Mouse (Mus musculus) neural tube, embryonic 14.5 days (tissue): ENCODE measurements around the gene Nbea. TPM values are rescaled to one million over a fixed set of nuclear protein-coding genes. Genes with fewer than 3 reads are reported as not detected.

Source experiments
- ATAC-seq: fragments of 200-750 bp; cut with Nextera tagmentation; 2 replicates; pipeline ENCODE4 v1.8.0; 2017; ENCODE audit warnings: low read depth, mild to moderate bottlenecking, moderate TSS enrichment, moderate library complexity
- H3K27ac ChIP-seq: fragments of 300-500 bp; sonication (generic); 2 replicates; pipeline ENCODE4 v1.5.1; 2014; ENCODE audit warnings: low read depth, mild to moderate bottlenecking, control low read depth, low read length, moderate library complexity, mixed read lengths
- H3K27me3 ChIP-seq: fragments of 300-500 bp; sonication (generic); 2 replicates; pipeline ENCODE4 v1.6.1; 2014; ENCODE audit warnings: low read length; ENCODE audit not compliant: control insufficient read depth, insufficient read depth
- H3K36me3 ChIP-seq: fragments of 300-500 bp; sonication (generic); 2 replicates; pipeline ENCODE4 v1.6.1; 2014; ENCODE audit warnings: low read length, mixed read lengths; ENCODE audit not compliant: control insufficient read depth, insufficient read depth
- H3K4me1 ChIP-seq: fragments of 300-500 bp; sonication (generic); 2 replicates; pipeline ENCODE4 v1.6.1; 2014; ENCODE audit warnings: low read length; ENCODE audit not compliant: control insufficient read depth, insufficient read depth
- H3K4me2 ChIP-seq: fragments of 300-500 bp; sonication (generic); 2 replicates; pipeline ENCODE4 v1.6.1; 2014; ENCODE audit warnings: mild to moderate bottlenecking, low read depth, low read length, control low read depth
- H3K4me3 ChIP-seq: fragments of 300-500 bp; sonication (generic); 2 replicates; pipeline ENCODE4 v1.5.1; 2014; ENCODE audit warnings: low read depth, low read length, control low read depth, mixed read lengths
- H3K9ac ChIP-seq: fragments of 300-500 bp; sonication (generic); replicated peaks from 2 replicates; pipeline ENCODE4 v1.6.1; 2014; ENCODE audit warnings: low read depth, mild to moderate bottlenecking, control low read depth, low read length, mixed read lengths
- H3K9me3 ChIP-seq: fragments of 300-500 bp; sonication (generic); 2 replicates; pipeline ENCODE4 v1.6.1; 2016; ENCODE audit warnings: low read length; ENCODE audit not compliant: control insufficient read depth
- WGBS: fragments of 180-500 bp; shearing (Covaris S2); extraction: QIAGEN DNeasy Blood & Tissue Kit; methylation state at CpG from one replicate; pipeline ENCODE4 v1.1.7; 2014; 5-methylcytosine and 5-hydroxymethylcytosine counted together
- polyA plus RNA-seq: library from polyadenylated mRNA; unstranded; fragments of >200 nt; fragmentation: Nextera tagmentation; extraction: Ambion mirVana; gene quantifications from 2 replicates; pipeline ENCODE4 v1.2.1, GENCODE M21; 2014

Gene Nbea
- polyA plus RNA-seq, 1 experiment from 2014 or later = 107 TPM

DNA sequence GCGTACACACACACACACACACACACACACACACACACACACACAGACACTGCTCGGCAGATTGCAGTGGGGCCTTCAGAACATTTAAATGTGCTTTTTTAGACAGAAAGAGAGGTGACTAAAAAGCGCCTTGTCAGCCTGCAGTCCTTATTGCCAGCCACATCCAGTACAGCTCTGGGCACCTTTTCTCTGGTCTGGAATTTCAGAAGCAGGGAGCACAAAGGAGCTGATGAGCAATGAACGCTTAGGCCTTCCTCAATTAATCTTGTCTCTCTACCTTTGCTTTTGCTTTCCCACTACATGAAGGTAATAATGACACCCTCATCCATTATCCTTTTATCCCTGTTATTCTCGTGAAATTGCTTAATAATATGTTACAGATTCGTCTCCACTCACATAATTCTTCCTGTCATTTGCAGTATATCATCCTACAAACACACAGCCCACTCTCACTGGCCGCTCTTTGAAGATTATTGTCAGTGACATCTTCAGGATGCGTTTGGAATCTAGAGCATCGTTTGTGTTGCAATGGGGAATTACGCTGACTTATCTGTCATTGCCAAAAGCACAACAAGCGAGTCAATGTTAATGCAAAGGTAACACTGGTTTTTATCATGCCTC lies 432.9 kb downstream of the Nbea start:
- H3K4me2 ChIP-seq = no peak overlapping the region

DNA sequence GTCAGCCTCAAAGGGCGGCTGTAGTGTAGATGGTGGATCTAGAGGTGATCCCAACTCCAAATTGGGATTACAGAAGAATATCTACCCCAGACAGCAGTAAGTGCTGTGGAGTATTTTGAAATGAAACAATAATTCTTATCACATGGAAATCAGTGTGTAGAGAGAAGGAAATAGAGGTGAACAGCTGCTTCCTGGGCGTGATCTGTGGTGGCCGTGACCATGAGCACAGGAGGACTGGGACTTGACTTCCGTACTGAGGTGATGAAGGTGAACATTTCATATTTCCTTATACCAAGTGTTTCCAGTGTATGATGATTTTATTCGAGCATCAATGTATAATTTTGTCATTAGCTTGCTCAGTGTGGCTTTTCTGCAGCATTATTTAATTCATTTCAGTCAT lies 439.6 kb downstream of the Nbea start:
- no peak overlapping the region for H3K9ac ChIP-seq
- H3K4me1 ChIP-seq = peaks cover 15% of the 10 kb centered on the region
- H3K27ac ChIP-seq = no peak overlapping the region
- ATAC-seq = no peak
- no peaks in the 10 kb centered on the region for H3K9me3 ChIP-seq
- H3K36me3 ChIP-seq = no peaks in the 10 kb centered on the region
- no peaks in the 10 kb centered on the region for H3K27me3 ChIP-seq
- whole genome bisulfite sequencing = 83% methylated on average over 5 of the region's 5 CpGs
- H3K4me3 ChIP-seq = no peak overlapping the region
- no peak overlapping the region for H3K4me2 ChIP-seq

More for the DNA sequence above, 432.9 kb downstream of the Nbea start:
- H3K9me3 ChIP-seq = no peaks in the 10 kb centered on the region
- no peaks in the 10 kb centered on the region for H3K27me3 ChIP-seq
- 27% methylated on average over 11 of the region's 11 CpGs for WGBS
- no peak overlapping the region for H3K9ac ChIP-seq
- peak overlapping the region; percentile 49; the same call in 1 of the 2 replicates for H3K27ac ChIP-seq
- peak; percentile 62; the same call in 1 of the 2 replicates for ATAC-seq
- H3K36me3 ChIP-seq = no peaks in the 10 kb centered on the region
- peaks cover 15% of the 10 kb centered on the region for H3K4me1 ChIP-seq
- H3K4me3 ChIP-seq = no peak overlapping the region

DNA sequence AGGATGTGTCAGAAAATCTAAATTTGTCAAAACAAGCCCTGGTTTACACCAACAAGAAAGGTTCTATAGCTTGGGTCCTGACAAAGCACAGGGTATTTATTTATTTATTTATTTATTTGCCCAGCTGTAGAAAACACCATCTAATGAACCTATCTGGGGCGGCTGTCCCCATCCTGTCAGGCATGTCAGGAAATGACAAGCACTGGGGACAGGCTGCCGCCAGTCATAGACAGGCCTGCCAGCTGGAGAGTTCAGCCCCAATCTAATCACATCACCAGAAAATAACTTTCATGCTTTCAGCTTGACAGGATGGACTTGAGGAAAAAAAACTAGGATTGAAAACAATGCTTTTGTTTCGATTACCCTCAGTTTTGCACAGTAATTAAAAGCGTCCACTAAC lies 440.8 kb downstream of the Nbea start:
- H3K36me3 ChIP-seq = no peaks in the 10 kb centered on the region
- H3K4me3 ChIP-seq = no peak overlapping the region
- H3K4me2 ChIP-seq = no peak overlapping the region
- H3K9me3 ChIP-seq = no peaks in the 10 kb centered on the region
- no peaks in the 10 kb centered on the region for H3K27me3 ChIP-seq
- ATAC-seq = no peak
- peak overlapping the region; percentile 62 for H3K27ac ChIP-seq
- no peak overlapping the region for H3K9ac ChIP-seq
- H3K4me1 ChIP-seq = peaks cover 15% of the 10 kb centered on the region
- 76% methylated on average over 4 of the region's 4 CpGs for WGBS

DNA sequence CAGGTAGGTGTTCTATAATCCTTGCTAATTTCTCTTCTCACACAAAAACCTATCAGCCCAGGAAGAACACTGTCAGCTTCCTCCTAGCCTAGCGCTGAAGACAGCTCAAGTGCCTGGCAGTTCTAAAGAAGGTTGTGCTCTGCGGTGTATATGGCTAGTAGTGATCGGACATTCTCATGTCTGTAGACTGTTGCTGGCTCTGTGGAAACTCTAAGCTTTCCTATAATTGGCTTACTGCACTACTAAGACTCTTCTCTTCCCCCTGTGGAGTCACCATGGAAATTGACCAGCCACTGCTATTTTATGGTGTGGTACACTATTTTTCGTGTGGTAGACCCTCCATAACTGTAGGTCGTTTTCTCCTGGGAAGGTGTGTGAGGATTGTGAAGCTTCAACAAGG lies 441.3 kb downstream of the Nbea start:
- WGBS = 78% methylated on average over 5 of the region's 5 CpGs
- no peak; the same call in 1 of the 2 replicates for ATAC-seq
- Histone ChIP-seq H3K27ac (peak overlapping the region; percentile 62), H3K4me2 (no peak overlapping the region), H3K27me3 (no peaks in the 10 kb centered on the region), H3K9ac (no peak overlapping the region), H3K36me3 (no peaks in the 10 kb centered on the region), H3K4me1 (peaks cover 15% of the 10 kb centered on the region), H3K9me3 (no peaks in the 10 kb centered on the region), H3K4me3 (no peak overlapping the region)

DNA sequence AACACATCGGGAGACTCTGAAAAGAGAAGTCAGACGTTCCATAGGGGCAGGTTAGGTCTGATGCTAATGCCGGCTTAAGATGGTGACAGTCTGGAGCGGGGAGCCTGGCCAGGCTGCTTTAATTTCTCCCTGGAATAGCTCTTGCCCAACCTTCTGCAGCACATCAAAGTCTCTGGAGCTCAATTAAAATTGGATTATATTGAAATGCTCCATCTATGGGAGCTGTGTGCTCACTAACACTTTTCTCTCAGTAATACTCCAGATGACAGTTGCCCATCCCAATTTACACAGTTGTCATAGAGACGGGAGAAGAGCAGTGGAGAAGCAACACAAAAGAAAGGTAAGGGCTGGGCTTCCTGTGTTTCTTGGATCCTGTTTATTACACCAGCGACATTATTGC lies 442.1 kb downstream of the Nbea start:
- WGBS = 34% methylated on average over 6 of the region's 6 CpGs
- Histone ChIP-seq H3K4me1 (peaks cover 15% of the 10 kb centered on the region), H3K36me3 (no peaks in the 10 kb centered on the region), H3K4me2 (no peak overlapping the region), H3K9ac (no peak overlapping the region), H3K9me3 (no peaks in the 10 kb centered on the region), H3K27me3 (no peaks in the 10 kb centered on the region), H3K27ac (peak overlapping the region; percentile 24; the same call in 1 of the 2 replicates), H3K4me3 (no peak overlapping the region)
- peak; percentile 65 for ATAC-seq

DNA sequence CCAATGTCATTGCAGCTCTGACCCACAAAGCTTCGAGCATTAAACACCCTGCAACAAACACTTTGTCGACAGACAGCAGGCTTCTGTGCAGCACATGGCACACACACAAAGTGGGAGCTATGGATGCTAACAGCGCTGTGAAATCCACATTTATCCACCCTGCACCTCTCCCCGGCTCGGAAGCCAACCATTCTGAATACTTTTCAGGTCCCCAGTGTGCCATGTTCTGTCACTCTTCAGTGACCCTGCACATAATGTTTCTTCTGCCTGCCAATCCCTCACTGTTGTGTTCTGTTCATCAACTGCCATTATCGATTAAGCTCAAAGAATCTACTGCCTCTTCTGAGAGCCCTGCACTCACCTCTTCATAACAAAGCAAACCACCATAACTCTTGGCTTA lies 449.8 kb downstream of the Nbea start:
- H3K4me1 ChIP-seq = no peaks in the 10 kb centered on the region
- no peak overlapping the region for H3K4me3 ChIP-seq
- H3K36me3 ChIP-seq = no peaks in the 10 kb centered on the region
- no peak overlapping the region for H3K9ac ChIP-seq
- no peaks in the 10 kb centered on the region for H3K27me3 ChIP-seq
- WGBS = 39% methylated on average over 6 of the region's 6 CpGs
- H3K4me2 ChIP-seq = no peak overlapping the region
- H3K27ac ChIP-seq = no peak overlapping the region
- H3K9me3 ChIP-seq = no peaks in the 10 kb centered on the region
- peak; percentile 32; the same call in 1 of the 2 replicates for ATAC-seq

DNA sequence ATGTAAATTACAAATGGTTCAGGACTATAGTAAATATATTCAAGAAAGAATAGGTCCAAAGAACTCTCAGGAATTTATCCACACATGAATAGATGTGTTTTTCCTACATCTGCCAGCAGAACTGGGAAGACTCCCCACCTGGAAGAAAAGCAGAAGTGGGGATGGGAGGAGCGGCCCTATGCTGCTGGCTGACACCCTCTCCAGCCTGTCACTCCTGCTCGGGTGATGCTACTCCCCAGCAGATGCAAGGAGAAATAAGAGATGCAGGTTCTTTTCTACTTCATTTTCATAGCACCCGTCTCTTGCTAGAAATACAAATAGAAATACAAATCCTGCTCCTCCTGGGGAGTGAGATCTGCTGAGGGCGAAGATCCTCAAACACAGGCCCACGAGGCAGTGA lies 453.0 kb downstream of the Nbea start:
- no peak overlapping the region for H3K4me3 ChIP-seq
- no peaks in the 10 kb centered on the region for H3K36me3 ChIP-seq
- H3K9me3 ChIP-seq = no peaks in the 10 kb centered on the region
- H3K27me3 ChIP-seq = no peaks in the 10 kb centered on the region
- WGBS = 73% methylated on average over 5 of the region's 5 CpGs
- no peak overlapping the region for H3K27ac ChIP-seq
- H3K9ac ChIP-seq = no peak overlapping the region
- H3K4me2 ChIP-seq = no peak overlapping the region
- H3K4me1 ChIP-seq = no peaks in the 10 kb centered on the region
- ATAC-seq = no peak

DNA sequence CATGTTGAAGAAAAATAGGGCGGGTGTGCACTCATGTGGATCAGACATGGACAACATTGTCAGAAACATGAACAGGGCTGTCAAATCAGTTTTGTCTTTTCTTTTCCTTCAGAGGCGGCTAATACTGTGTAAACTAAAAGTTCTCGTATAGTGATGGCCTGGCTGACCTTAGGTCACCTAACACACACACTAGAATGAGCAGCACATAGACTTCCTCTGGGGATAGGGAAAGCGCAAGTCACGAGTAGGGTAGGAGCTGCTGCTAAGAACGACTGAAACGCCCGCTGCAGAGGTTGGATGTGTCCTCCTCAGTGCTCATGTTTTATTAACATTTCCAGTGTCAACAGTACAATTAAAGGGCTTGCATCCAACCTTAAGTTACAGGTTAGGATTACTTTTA lies 453.4 kb downstream of the Nbea start:
- WGBS = 72% methylated on average over 8 of the region's 8 CpGs
- no peak for ATAC-seq
- no peaks in the 10 kb centered on the region for H3K27me3 ChIP-seq
- H3K4me1 ChIP-seq = no peaks in the 10 kb centered on the region
- no peak overlapping the region for H3K27ac ChIP-seq
- no peaks in the 10 kb centered on the region for H3K36me3 ChIP-seq
- H3K9ac ChIP-seq = no peak overlapping the region
- no peaks in the 10 kb centered on the region for H3K9me3 ChIP-seq
- no peak overlapping the region for H3K4me3 ChIP-seq
- H3K4me2 ChIP-seq = no peak overlapping the region

DNA sequence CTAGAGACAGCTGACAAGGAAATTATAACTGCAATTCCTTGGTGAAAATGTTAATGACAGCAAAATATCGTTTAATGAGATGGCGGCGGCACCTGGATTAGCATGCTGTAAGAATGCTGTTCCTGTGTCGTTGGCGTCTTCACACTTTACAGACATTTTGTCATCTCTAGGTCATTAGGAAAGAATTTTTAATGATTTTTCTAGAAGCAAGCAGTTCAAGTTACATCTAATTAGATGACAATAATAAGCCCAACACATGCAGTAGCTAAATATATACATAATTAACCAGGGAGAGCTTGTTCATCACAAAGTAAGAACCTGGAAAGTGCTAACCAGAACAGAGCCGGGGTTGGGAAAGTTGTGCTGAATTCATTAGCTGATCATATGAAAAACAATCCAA lies 469.2 kb downstream of the Nbea start:
- peak; percentile 63; the same call in 1 of the 2 replicates for ATAC-seq
- Histone ChIP-seq H3K9ac (no peak overlapping the region), H3K27ac (no peak overlapping the region), H3K27me3 (no peaks in the 10 kb centered on the region), H3K9me3 (no peaks in the 10 kb centered on the region), H3K4me3 (no peak overlapping the region), H3K36me3 (peaks cover 6% of the 10 kb centered on the region), H3K4me1 (no peaks in the 10 kb centered on the region), H3K4me2 (no peak overlapping the region)
- WGBS = 63% methylated on average over 6 of the region's 6 CpGs
